Comparison of ENCODE assay signal across 7 mouse cellular contexts in the genomic region with DNA sequence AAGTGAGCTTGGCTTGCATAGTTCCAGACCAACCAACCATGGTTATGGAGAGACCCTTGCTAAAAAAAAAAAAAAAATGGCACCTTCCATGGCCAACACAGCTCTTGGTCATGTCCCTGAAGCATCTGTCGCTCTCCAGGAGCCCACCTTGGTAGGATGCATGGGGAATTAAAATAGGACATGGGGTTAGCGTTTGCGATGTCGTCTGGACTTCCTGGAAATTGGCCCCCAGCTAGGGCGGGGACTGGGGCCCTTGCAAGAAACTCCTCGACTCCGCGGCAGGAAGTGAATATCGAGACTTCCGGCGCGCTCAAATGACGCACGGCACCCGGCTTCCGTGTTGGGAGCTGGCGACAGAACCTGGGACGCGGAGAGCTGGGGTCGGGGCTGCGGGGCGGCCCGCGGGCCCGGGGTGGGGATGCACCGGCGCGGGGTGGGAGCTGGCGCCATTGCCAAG. TPM values are rescaled to one million over a fixed set of nuclear protein-coding genes. Genes with fewer than 3 reads are reported as not detected.
DNase-seq lines count a peak whose midpoint lies in the region; ATAC-seq lines count a peak whose summit lies in the region.

TSS of gene Snf8 (plus strand) at position 290 of the 457 bp plus-strand sequence.

- DNase-seq in adrenal gland, adult 2 months = peak; percentile 95
- DNase-seq in embryo, embryonic 11.5 days (ENCODE audit: low read depth, low spot score) = peak; percentile 85
- peak; percentile 94 to 97 for DNase-seq in gastrocnemius, postnatal 4 days (ENCODE audit: low spot score in 2 of 2)
- DNase-seq in left cerebral cortex, postnatal 36 days (ENCODE audit: low spot score in 2 of 2) = peak; percentile 96
- peak; percentile 100 for DNase-seq in midbrain, embryonic 11.5 days (ENCODE audit: low spot score, missing footprints)
- peak; percentile 83 for DNase-seq in skeletal muscle tissue, adult 2 months (ENCODE audit: low read depth, low spot score)

- no peaks in the 10 kb centered on the region for H3K27me3 ChIP-seq in intestine, embryonic 16.5 days (replicated peaks; ENCODE audit: control insufficient read depth, insufficient read depth, low read length)
- no peaks in the 10 kb centered on the region for H3K27me3 ChIP-seq in midbrain, embryonic 11.5 days (ENCODE audit: control insufficient read depth, insufficient read depth, low read length)

- H3K9ac ChIP-seq in intestine, embryonic 16.5 days (ENCODE audit: low read depth, low read length) = peak within 1 kb of the TSS; percentile 77
- H3K9ac ChIP-seq in midbrain, embryonic 11.5 days (ENCODE audit: low read length) = peak within 1 kb of the TSS; percentile 76

- intact Hi-C loops in left cerebral cortex, postnatal 36 days (cut with DNase I) = loop anchor here (5.0 kb wide), 3 partner anchors 43 to 207 kb away; partner anchors contain the start of gene Atp5g1

- H3K4me3 ChIP-seq in intestine, embryonic 16.5 days (ENCODE audit: low read length) = peak within 1 kb of the TSS; percentile 78
- H3K4me3 ChIP-seq in midbrain, embryonic 11.5 days (ENCODE audit: low read depth, low read length) = peak within 1 kb of the TSS; percentile 87

- under 1% methylated on average over 29 of the region's 29 CpGs for WGBS in intestine, embryonic 16.5 days
- WGBS in midbrain, embryonic 11.5 days = under 1% methylated on average over 29 of the region's 29 CpGs

- H3K27ac ChIP-seq in intestine, embryonic 16.5 days (ENCODE audit: low read length) = peak within 1 kb of the TSS; percentile 65
- H3K27ac ChIP-seq in midbrain, embryonic 11.5 days (ENCODE audit: low read depth, low read length) = peak within 1 kb of the TSS; percentile 35; the same call in 1 of the 2 replicates

- H3K36me3 ChIP-seq in intestine, embryonic 16.5 days (ENCODE audit: control insufficient read depth, insufficient read depth, low read length) = peaks cover 5% of the 10 kb centered on the region; the same call in 1 of the 2 replicates
- H3K36me3 ChIP-seq in midbrain, embryonic 11.5 days (ENCODE audit: control insufficient read depth, insufficient read depth, low read length) = no peaks in the 10 kb centered on the region; the same call in 1 of the 2 replicates

- no peaks in the 10 kb centered on the region for H3K9me3 ChIP-seq in intestine, embryonic 16.5 days (ENCODE audit: control insufficient read depth, low read length)
- no peaks in the 10 kb centered on the region for H3K9me3 ChIP-seq in midbrain, embryonic 11.5 days (ENCODE audit: control insufficient read depth, low read length)

- peak; percentile 65 for ATAC-seq in intestine, embryonic 16.5 days
- ATAC-seq in midbrain, embryonic 11.5 days (ENCODE audit: low FRiP score) = peak; percentile 74

- H3K4me2 ChIP-seq in intestine, embryonic 16.5 days (ENCODE audit: low read depth, low read length) = peak within 1 kb of the TSS; percentile 59
- peak within 1 kb of the TSS; percentile 90 for H3K4me2 ChIP-seq in midbrain, embryonic 11.5 days

- peaks cover 13% of the 10 kb centered on the region for H3K4me1 ChIP-seq in intestine, embryonic 16.5 days (ENCODE audit: control insufficient read depth, insufficient read depth, low read length)
- H3K4me1 ChIP-seq in midbrain, embryonic 11.5 days (ENCODE audit: control insufficient read depth, insufficient read depth, low read length) = peaks cover 7% of the 10 kb centered on the region

RNA-seq across cellular contexts. Expression of gene Snf8, which starts in this region (rescaled TPM):
- total RNA-seq in adrenal gland, adult 2 months (2021) = 10 to 100 TPM; 79.5 to 92.8 TPM
- 9.6 and 11.3 TPM in 2 replicates for polyA plus RNA-seq in adrenal gland, adult 2 months (2012; rRNA removed)
- 10 to 100 TPM; 38.6 to 41.5 TPM for total RNA-seq in gastrocnemius, postnatal 4 days (2021)
- 94.3 and 97.8 TPM in 2 replicates for polyA plus RNA-seq in intestine, embryonic 16.5 days (2015; fragmentation: Nextera tagmentation; extraction: Ambion mirVana)
- 100 to 1,000 TPM in 1 of 2 experiments, 10 to 100 TPM in 1; 99.2 to 113 TPM for total RNA-seq in left cerebral cortex, postnatal 36 days (2021)
- 36.7 and 43.0 TPM in 2 replicates for polyA plus RNA-seq in midbrain, embryonic 11.5 days (2014; fragmentation: Nextera tagmentation; extraction: Ambion mirVana)

Comparison
In these comparisons a context has a peak if more than half of its experiments do, and no peak if none do; other contexts are left out.
1. Peak in every context shown above with its lines: DNase-seq, ATAC-seq, H3K4me3 ChIP-seq and H3K27ac ChIP-seq.